Mouse (Mus musculus) olfactory bulb, adult 2 months (tissue): Measurements from ENCODE around the gene Rhot2. TPM values are rescaled to one million over a fixed set of nuclear protein-coding genes. Genes with fewer than 3 reads are reported as not detected.

Source experiments
- H3K27ac ChIP-seq: fragments of 200-500 bp; 2 replicates; pipeline ENCODE4 v1.5.1; 2012; ENCODE audit warnings: low read depth, low read length; ENCODE audit not compliant: insufficient read depth
- H3K4me1 ChIP-seq: fragments of 200-500 bp; 2 replicates; pipeline ENCODE4 v1.6.1; 2012; ENCODE audit warnings: low read length; ENCODE audit not compliant: control insufficient read depth, insufficient read depth
- H3K4me3 ChIP-seq: fragments of 200-500 bp; 2 replicates; pipeline ENCODE4 v1.5.1; 2012; ENCODE audit warnings: mild to moderate bottlenecking, low read depth, low read length, moderate library complexity; ENCODE audit not compliant: insufficient read depth
- CTCF ChIP-seq: fragments of 200-500 bp; IDR thresholded peaks from 2 replicates; pipeline ENCODE4 v1.5.1; 2012; ENCODE audit warnings: low read depth, mild to moderate bottlenecking, low read length, moderate library complexity; ENCODE audit not compliant: insufficient read depth
- POLR2A ChIP-seq: fragments of 200-500 bp; IDR thresholded peaks from 2 replicates; pipeline ENCODE4 v1.6.1; 2012; ENCODE audit warnings: mild to moderate bottlenecking, low read depth, low read length, moderate library complexity; ENCODE audit not compliant: insufficient read depth
- WGBS: fragments of 180-500 bp; shearing (Covaris S2); methylation state at CpG from one replicate; pipeline ENCODE4 v1.1.7; 2018; 5-methylcytosine and 5-hydroxymethylcytosine counted together
- polyA plus RNA-seq: library from polyadenylated mRNA; stranded (reverse); fragments of >200 nt; gene quantifications from 2 replicates; pipeline ENCODE4 v1.2.4, GENCODE M21; 2012; ENCODE audit warnings: low replicate concordance; ENCODE audit not compliant: missing spikeins, insufficient read depth, insufficient read length

The Rhot2 gene
- polyA plus RNA-seq, 1 experiment = not detected

- H3K4me3 ChIP-seq = peak within 1 kb of the TSS; percentile 66
- H3K4me1 ChIP-seq = peaks cover 11% of the 10 kb centered on the region
- 2% methylated on average over 63 of the region's 65 CpGs for WGBS
- H3K27ac ChIP-seq = peak within 1 kb of the TSS; percentile 90
- TF ChIP-seq POLR2A = peak; percentile 86
- no peak for TF ChIP-seq CTCF
Measured at GRCm38 (mm10) chr17:25860832-25861703, 16.4 kb upstream of the Rhot2 start, which contains the start of gene Wdr90. TSS of gene Wdr90 (minus strand) at chr17:25861501.

- H3K4me1 ChIP-seq = peaks cover 11% of the 10 kb centered on the region
- 91% methylated on average over 6 of the region's 6 CpGs for WGBS
- H3K4me3 ChIP-seq = no peak overlapping the region
- no peak overlapping the region for H3K27ac ChIP-seq
- no peak for TF ChIP-seq POLR2A
- TF ChIP-seq CTCF = no peak
Measured at GRCm38 (mm10) chr17:25860229-25860628, 15.6 kb upstream of the Rhot2 start.

GRCm38 (mm10) chr17:25843636-25844395, 835 bp downstream of the Rhot2 start:
- TF ChIP-seq CTCF = no peak
- TF ChIP-seq POLR2A = no peak
- Histone ChIP-seq H3K4me3 (peak overlapping the region; percentile 80), H3K4me1 (peaks cover 20% of the 10 kb centered on the region), H3K27ac (peak overlapping the region; percentile 38; the same call in 1 of the 2 replicates)
- under 1% methylated on average over 38 of the region's 38 CpGs for WGBS

- TF ChIP-seq CTCF = no peak
- TF ChIP-seq POLR2A = no peak
- WGBS = 92% methylated on average over 4 of the region's 4 CpGs
- 0 out of 2 replicates have a peak overlapping the region, but pooled peaks have one; percentile 1 for H3K4me3 ChIP-seq
- H3K27ac ChIP-seq = no peak overlapping the region
- peaks cover 22% of the 10 kb centered on the region for H3K4me1 ChIP-seq
Measured at GRCm38 (mm10) chr17:25843122-25843521, 1.5 kb downstream of the Rhot2 start.

GRCm38 (mm10) chr17:25842509-25842908, 2.1 kb downstream of the Rhot2 start:
- H3K4me1 ChIP-seq = peaks cover 27% of the 10 kb centered on the region
- H3K4me3 ChIP-seq = no peak overlapping the region
- no peak overlapping the region for H3K27ac ChIP-seq
- WGBS = 59% methylated on average over 3 of the region's 3 CpGs
- no peak for TF ChIP-seq CTCF
- no peak for TF ChIP-seq POLR2A

- peaks cover 35% of the 10 kb centered on the region for H3K4me1 ChIP-seq
- no peak within 1 kb of the TSS for H3K4me3 ChIP-seq
- WGBS = 95% methylated on average over 22 of the region's 22 CpGs
- no peak within 1 kb of the TSS for H3K27ac ChIP-seq
- TF ChIP-seq POLR2A (no peak), CTCF (no peak)
Measured at GRCm38 (mm10) chr17:25841117-25841880, 3.4 kb downstream of the Rhot2 start, which contains the start of gene Gm20683. TSS of gene Gm20683 (minus strand) at chr17:25841763.

GRCm38 (mm10) chr17:25840519-25840918, 4.1 kb downstream of the Rhot2 start:
- 98% methylated on average over 6 of the region's 6 CpGs for WGBS
- TF ChIP-seq CTCF (no peak), POLR2A (no peak)
- no peak overlapping the region for H3K4me3 ChIP-seq
- no peak overlapping the region for H3K27ac ChIP-seq
- H3K4me1 ChIP-seq = peaks cover 43% of the 10 kb centered on the region

GRCm38 (mm10) chr17:25839455-25840235, 5.0 kb downstream of the Rhot2 start:
- Histone ChIP-seq H3K27ac (no peak overlapping the region), H3K4me3 (no peak overlapping the region), H3K4me1 (peaks cover 45% of the 10 kb centered on the region)
- WGBS = 80% methylated on average over 14 of the region's 14 CpGs
- no peak for TF ChIP-seq POLR2A
- no peak for TF ChIP-seq CTCF
